Mouse (Mus musculus) lung, embryonic 14.5 days (tissue): ENCODE data around the gene Nup214. TPM values are rescaled to one million over a fixed set of nuclear protein-coding genes. Genes with fewer than 3 reads are reported as not detected.

Experiments used
- ATAC-seq: fragments of 200-750 bp; cut with Nextera tagmentation; 2 replicates; pipeline ENCODE4 v1.8.0; 2017; ENCODE audit warnings: mild to moderate bottlenecking, moderate TSS enrichment, moderate library complexity; ENCODE audit not compliant: insufficient read depth
- DNase-seq: peaks from one replicate; pipeline ENCODE4 v3.0.0-alpha.2; 2015
- H3K27ac ChIP-seq: fragments of 300-500 bp; sonication (generic); 2 replicates; pipeline ENCODE4 v1.5.1; 2014; ENCODE audit warnings: low read depth, mild to moderate bottlenecking, moderate library complexity
- H3K27me3 ChIP-seq: fragments of 300-500 bp; sonication (generic); 2 replicates; pipeline ENCODE4 v1.6.1; 2014; ENCODE audit warnings: low read length, control low read depth; ENCODE audit not compliant: insufficient read depth
- H3K36me3 ChIP-seq: fragments of 300-500 bp; sonication (generic); 2 replicates; pipeline ENCODE4 v1.6.1; 2014; ENCODE audit warnings: control low read depth; ENCODE audit not compliant: insufficient read depth
- H3K4me1 ChIP-seq: fragments of 300-500 bp; sonication (generic); 2 replicates; pipeline ENCODE4 v1.6.1; 2014; ENCODE audit warnings: antibody characterized with exemption, control low read depth; ENCODE audit not compliant: insufficient read depth
- H3K4me2 ChIP-seq: fragments of 300-500 bp; sonication (generic); 2 replicates; pipeline ENCODE4 v1.6.1; 2014; ENCODE audit warnings: mild to moderate bottlenecking
- H3K4me3 ChIP-seq: fragments of 300-500 bp; sonication (generic); 2 replicates; pipeline ENCODE4 v1.5.1; 2014; ENCODE audit warnings: low read depth, low read length
- H3K9ac ChIP-seq: fragments of 300-500 bp; sonication (generic); 2 replicates; pipeline ENCODE4 v1.6.1; 2014
- H3K9me3 ChIP-seq: fragments of 300-500 bp; sonication (generic); 2 replicates; pipeline ENCODE4 v1.6.1; 2016; ENCODE audit warnings: low read depth, low read length, control low read depth
- CTCF ChIP-seq: IDR thresholded peaks from 2 replicates; pipeline ENCODE4 v1.5.1; 2016; ENCODE audit warnings: antibody characterized with exemption, low read depth
- WGBS: fragments of 180-500 bp; shearing (Covaris S2); extraction: QIAGEN DNeasy Blood & Tissue Kit; methylation state at CpG from one replicate; pipeline ENCODE4 v1.1.7; 2014; 5-methylcytosine and 5-hydroxymethylcytosine counted together
- polyA plus RNA-seq: library from polyadenylated mRNA; unstranded; fragments of >200 nt; fragmentation: Nextera tagmentation; extraction: Ambion mirVana; gene quantifications from 2 replicates; pipeline ENCODE4 v1.2.1, GENCODE M21; 2014

Nup214 gene
- polyA plus RNA-seq: 82.4 and 84.6 TPM in 2 replicates

DNA sequence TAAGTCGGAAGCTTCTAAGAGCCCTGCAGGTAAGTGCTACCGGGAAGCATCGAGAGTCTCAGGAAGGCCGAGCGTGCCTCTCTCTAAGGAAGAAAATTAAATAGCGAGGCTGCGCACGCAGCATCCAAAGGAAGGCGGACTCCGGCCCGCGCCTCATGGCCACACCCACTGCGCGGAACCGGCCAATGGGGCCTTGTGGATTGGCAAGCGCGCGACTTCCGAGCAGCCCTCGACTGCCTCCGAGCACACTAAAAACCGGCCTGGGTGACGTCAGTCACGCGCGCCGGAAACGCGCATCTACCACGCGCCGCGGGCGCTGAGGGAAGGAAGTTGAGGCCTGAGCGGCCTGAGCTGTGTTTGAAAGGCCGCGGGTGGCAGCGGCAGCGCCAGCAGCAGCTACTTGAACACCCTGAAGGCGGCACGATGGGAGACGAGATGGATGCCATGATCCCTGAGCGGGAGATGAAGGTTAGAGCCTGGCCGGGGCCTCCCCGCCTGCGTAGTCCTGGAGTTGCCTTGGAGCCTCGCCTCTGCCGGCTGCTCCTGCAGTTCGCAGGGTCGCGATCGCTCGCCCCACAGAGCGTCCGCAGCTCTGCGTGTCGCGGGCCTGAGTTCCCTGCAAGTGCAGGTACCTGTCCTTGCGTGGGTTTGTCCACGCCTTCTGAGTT lies at the start of gene Nup214:
TSS of gene Nup214 (plus strand) at position 296 of the 668 bp plus-strand sequence.
- H3K4me1 ChIP-seq: peaks cover 4% of the 10 kb centered on the region; the same call in 1 of the 2 replicates
- H3K27me3 ChIP-seq: no peaks in the 10 kb centered on the region
- peak within 1 kb of the TSS; percentile 77 for H3K4me3 ChIP-seq
- H3K4me2 ChIP-seq: peak within 1 kb of the TSS; percentile 84
- DNase-seq (peak; percentile 100), ATAC-seq (peak; percentile 99)
- TF ChIP-seq CTCF: no peak
- H3K27ac ChIP-seq: peak within 1 kb of the TSS; percentile 74
- H3K9ac ChIP-seq: peak within 1 kb of the TSS; percentile 83
- H3K9me3 ChIP-seq: no peaks in the 10 kb centered on the region
- H3K36me3 ChIP-seq: peaks cover 40% of the 10 kb centered on the region
- WGBS: under 1% methylated on average over 60 of the region's 60 CpGs

DNA sequence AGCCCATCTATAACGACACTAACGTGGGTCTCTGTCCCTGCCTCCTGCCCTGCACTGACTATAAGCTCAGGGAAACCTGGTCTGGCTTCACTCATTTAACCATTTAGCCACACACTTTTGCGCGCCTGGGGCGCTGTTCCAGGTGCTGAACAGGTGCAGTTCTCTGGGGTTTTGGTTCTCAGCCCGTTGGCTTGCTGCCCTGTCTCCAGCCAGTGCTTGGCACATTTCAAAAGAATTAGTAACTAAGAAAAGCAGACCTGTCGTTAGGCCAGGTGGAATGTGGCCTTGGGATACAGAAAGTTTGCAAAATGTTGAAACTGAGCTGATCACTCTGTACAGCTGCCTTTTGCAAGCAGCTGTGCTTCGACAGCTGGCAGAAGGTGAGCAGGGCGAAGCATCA lies 49.4 kb upstream of the Nup214 start:
- no peak for ATAC-seq
- no peak overlapping the region for H3K27ac ChIP-seq
- H3K36me3 ChIP-seq: no peaks in the 10 kb centered on the region
- 26% methylated on average over 9 of the region's 9 CpGs for WGBS
- no peaks in the 10 kb centered on the region for H3K9me3 ChIP-seq
- no peak for TF ChIP-seq CTCF
- no peak overlapping the region for H3K9ac ChIP-seq
- peak; percentile 59 for DNase-seq
- H3K4me2 ChIP-seq: no peak overlapping the region
- H3K4me1 ChIP-seq: no peaks in the 10 kb centered on the region
- no peak overlapping the region for H3K4me3 ChIP-seq
- H3K27me3 ChIP-seq: no peaks in the 10 kb centered on the region

DNA sequence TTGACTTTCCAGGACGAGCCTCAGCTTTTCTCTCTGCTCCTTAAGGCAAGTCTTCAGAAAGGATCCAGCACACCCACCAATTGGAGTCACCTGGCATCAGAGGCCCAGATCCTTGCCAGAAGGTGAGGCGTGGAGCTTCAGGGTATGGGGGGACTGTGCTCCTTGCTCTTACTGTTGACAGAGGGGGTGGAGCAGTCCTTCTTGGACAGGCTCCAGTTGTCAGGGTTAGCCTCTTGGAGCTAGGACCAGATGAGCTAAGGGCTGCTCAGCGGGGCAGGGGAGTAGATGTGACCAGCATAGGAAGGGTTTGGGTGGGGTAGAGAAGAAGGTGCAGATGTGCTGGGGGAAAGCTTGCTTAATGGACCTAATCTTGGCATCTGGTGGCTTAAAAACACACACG lies 48.3 kb upstream of the Nup214 start:
- H3K9ac ChIP-seq: no peak overlapping the region
- H3K27ac ChIP-seq: no peak overlapping the region
- ATAC-seq (no peak), DNase-seq (no peak)
- no peaks in the 10 kb centered on the region for H3K36me3 ChIP-seq
- no peak overlapping the region for H3K4me3 ChIP-seq
- no peak for TF ChIP-seq CTCF
- H3K9me3 ChIP-seq: no peaks in the 10 kb centered on the region
- H3K4me2 ChIP-seq: no peak overlapping the region
- no peaks in the 10 kb centered on the region for H3K27me3 ChIP-seq
- 42% methylated on average over 4 of the region's 4 CpGs for WGBS
- H3K4me1 ChIP-seq: no peaks in the 10 kb centered on the region

GRCm38 (mm10) chr2:31929664-31930063 lies 44.6 kb upstream of the Nup214 start:
- Histone ChIP-seq H3K36me3 (no peaks in the 10 kb centered on the region), H3K9me3 (no peaks in the 10 kb centered on the region), H3K27ac (no peak overlapping the region), H3K9ac (no peak overlapping the region), H3K4me3 (no peak overlapping the region), H3K4me1 (no peaks in the 10 kb centered on the region), H3K4me2 (no peak overlapping the region), H3K27me3 (no peaks in the 10 kb centered on the region)
- TF ChIP-seq CTCF: no peak
- 74% methylated on average over 3 of the region's 3 CpGs for WGBS
- no peak for DNase-seq
- no peak for ATAC-seq

DNA sequence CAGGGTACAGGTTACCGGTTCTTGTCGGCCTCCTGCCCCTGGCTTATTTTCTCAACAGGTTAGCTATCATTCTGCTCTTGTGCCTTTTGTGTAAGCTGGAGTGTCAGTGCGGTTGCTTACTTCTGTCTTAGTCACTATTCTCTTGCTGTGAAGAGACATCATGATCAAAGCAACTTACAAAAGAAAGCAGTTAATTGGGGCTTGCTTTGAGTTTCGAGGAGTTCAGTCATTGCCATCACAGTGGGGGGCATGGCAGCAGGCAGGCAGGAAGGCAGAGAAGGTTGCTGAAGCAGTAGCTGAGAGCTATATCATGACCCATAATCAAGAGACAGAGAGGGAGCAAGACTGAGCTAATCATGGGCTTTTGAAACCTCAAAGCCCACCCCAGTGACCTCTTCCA lies 39.7 kb upstream of the Nup214 start:
- no peak for ATAC-seq
- WGBS: 44% methylated on average over 4 of the region's 4 CpGs
- Histone ChIP-seq H3K4me1 (no peaks in the 10 kb centered on the region), H3K27me3 (no peaks in the 10 kb centered on the region), H3K4me2 (no peak overlapping the region), H3K9me3 (no peaks in the 10 kb centered on the region), H3K4me3 (no peak overlapping the region), H3K36me3 (no peaks in the 10 kb centered on the region), H3K9ac (no peak overlapping the region), H3K27ac (no peak overlapping the region)
- DNase-seq: no peak
- no peak for TF ChIP-seq CTCF

GRCm38 (mm10) chr2:31935054-31935453 lies 39.2 kb upstream of the Nup214 start:
- Histone ChIP-seq H3K27ac (no peak overlapping the region), H3K4me1 (no peaks in the 10 kb centered on the region), H3K9ac (no peak overlapping the region), H3K36me3 (no peaks in the 10 kb centered on the region), H3K4me3 (no peak overlapping the region), H3K27me3 (no peaks in the 10 kb centered on the region), H3K4me2 (no peak overlapping the region), H3K9me3 (no peaks in the 10 kb centered on the region)
- 29% methylated on average over 4 of the region's 4 CpGs for WGBS
- ATAC-seq (no peak), DNase-seq (no peak)
- no peak for TF ChIP-seq CTCF

DNA sequence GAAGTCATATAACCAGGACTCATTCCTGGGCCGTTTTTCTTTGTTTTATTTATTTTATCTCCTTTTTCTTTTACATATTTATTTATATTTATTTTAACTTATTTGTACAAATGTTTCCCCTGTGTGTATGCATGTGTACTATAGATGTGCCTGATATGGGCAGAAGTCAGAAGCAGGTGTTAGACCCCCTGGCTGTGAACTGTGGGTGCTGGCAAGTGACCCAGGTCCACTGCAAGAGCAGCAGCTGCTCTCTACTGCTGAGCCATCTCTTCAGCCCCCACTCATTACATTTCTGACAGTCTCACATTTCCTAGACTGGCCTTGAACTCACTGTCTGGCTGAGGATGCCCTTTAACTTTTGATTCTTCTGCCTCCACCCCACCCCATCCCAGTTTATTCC lies 35.9 kb upstream of the Nup214 start:
- no peaks in the 10 kb centered on the region for H3K27me3 ChIP-seq
- DNase-seq (no peak), ATAC-seq (no peak)
- H3K9me3 ChIP-seq: no peaks in the 10 kb centered on the region
- H3K4me3 ChIP-seq: no peak overlapping the region
- H3K27ac ChIP-seq: no peak overlapping the region
- 59% methylated on average over 1 of the region's 1 CpGs for WGBS
- no peak overlapping the region for H3K4me2 ChIP-seq
- no peaks in the 10 kb centered on the region for H3K4me1 ChIP-seq
- TF ChIP-seq CTCF: no peak
- H3K9ac ChIP-seq: no peak overlapping the region
- no peaks in the 10 kb centered on the region for H3K36me3 ChIP-seq
